Mouse (Mus musculus): ENCODE results near the gene Nyx.

DNA sequence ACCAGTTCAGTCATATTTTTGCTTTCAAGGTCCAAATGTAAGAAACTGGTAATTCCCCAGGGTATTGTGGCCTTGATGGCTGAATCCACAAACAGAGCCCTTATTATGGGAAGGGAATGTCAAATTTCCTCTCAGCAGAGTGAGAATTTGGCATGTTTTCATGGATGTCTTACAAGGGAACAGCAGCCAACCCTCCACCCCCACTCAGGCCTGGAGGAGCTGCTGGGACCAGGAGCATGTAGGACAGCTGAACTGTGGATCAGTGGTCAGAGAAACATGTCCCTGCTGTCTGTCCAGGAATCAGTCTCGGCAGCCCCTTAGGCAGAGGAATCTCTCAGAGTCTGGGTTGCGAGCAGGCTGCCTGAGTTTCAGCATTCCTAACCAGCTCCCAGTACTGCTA is 771 bp downstream of the Nyx start:
- TF ChIP-seq CTCF (IDR thresholded peaks at IDR 0.05; ENCODE audit: low read depth) (no peak), EP300 (IDR thresholded peaks at IDR 0.05; ENCODE audit: low read depth) (no peak)
